Mouse (Mus musculus): ENCODE data around the gene Adamtsl3. TPM values are rescaled to one million over a fixed set of nuclear protein-coding genes. Genes with fewer than 3 reads are reported as not detected.

Gene Adamtsl3
- polyA plus RNA-seq, 1 experiment from 2014 or later: 0.31 TPM

- Histone ChIP-seq H3K9me3 (replicated peaks; ENCODE audit: control insufficient read depth, low read length) (no peaks in the 10 kb centered on the region), H3K27ac (replicated peaks; ENCODE audit: low read depth, low read length) (no peak overlapping the region), H3K27me3 (ENCODE audit: control insufficient read depth, insufficient read depth, low read length) (no peaks in the 10 kb centered on the region), H3K36me3 (replicated peaks; ENCODE audit: control insufficient read depth, insufficient read depth, low read depth, low read length) (no peaks in the 10 kb centered on the region), H3K4me1 (ENCODE audit: control insufficient read depth, insufficient read depth, low read length) (no peaks in the 10 kb centered on the region), H3K4me2 (ENCODE audit: low read depth, low read length) (no peak overlapping the region), H3K4me3 (ENCODE audit: low read depth, low read length) (no peak overlapping the region), H3K9ac (replicated peaks; ENCODE audit: low read length) (no peak overlapping the region)
- DNase-seq (ENCODE audit: low spot score) (no peak), ATAC-seq (replicated peaks; ENCODE audit: insufficient number of reproducible peaks, low FRiP score, low TSS enrichment, low read depth) (no peak)
- 73% methylated on average over 7 of the region's 7 CpGs for WGBS
These were observed 44.3 kb downstream of the Adamtsl3 start for GRCm38 (mm10) chr7:82379765-82380164.

GRCm38 (mm10) chr7:82382843-82383535, 47.5 kb downstream of the Adamtsl3 start:
- Histone ChIP-seq H3K4me1 (ENCODE audit: control insufficient read depth, insufficient read depth, low read length) (no peaks in the 10 kb centered on the region), H3K9ac (replicated peaks; ENCODE audit: low read length) (no peak overlapping the region), H3K4me2 (ENCODE audit: low read depth, low read length) (no peak overlapping the region), H3K27ac (replicated peaks; ENCODE audit: low read depth, low read length) (no peak overlapping the region), H3K9me3 (replicated peaks; ENCODE audit: control insufficient read depth, low read length) (no peaks in the 10 kb centered on the region), H3K27me3 (ENCODE audit: control insufficient read depth, insufficient read depth, low read length) (no peaks in the 10 kb centered on the region), H3K4me3 (ENCODE audit: low read depth, low read length) (no peak overlapping the region), H3K36me3 (replicated peaks; ENCODE audit: control insufficient read depth, insufficient read depth, low read depth, low read length) (no peaks in the 10 kb centered on the region)
- ATAC-seq (replicated peaks; ENCODE audit: insufficient number of reproducible peaks, low FRiP score, low TSS enrichment, low read depth) (no peak), DNase-seq (ENCODE audit: low spot score) (no peak)
- WGBS: 62% methylated on average over 4 of the region's 4 CpGs

- WGBS: 45% methylated on average over 3 of the region's 3 CpGs
- Histone ChIP-seq H3K9ac (replicated peaks; ENCODE audit: low read length) (no peak overlapping the region), H3K4me1 (ENCODE audit: control insufficient read depth, insufficient read depth, low read length) (no peaks in the 10 kb centered on the region), H3K9me3 (replicated peaks; ENCODE audit: control insufficient read depth, low read length) (no peaks in the 10 kb centered on the region), H3K4me2 (ENCODE audit: low read depth, low read length) (no peak overlapping the region), H3K4me3 (ENCODE audit: low read depth, low read length) (no peak overlapping the region), H3K27me3 (ENCODE audit: control insufficient read depth, insufficient read depth, low read length) (no peaks in the 10 kb centered on the region), H3K27ac (replicated peaks; ENCODE audit: low read depth, low read length) (no peak overlapping the region), H3K36me3 (replicated peaks; ENCODE audit: control insufficient read depth, insufficient read depth, low read depth, low read length) (no peaks in the 10 kb centered on the region)
- no peak for DNase-seq (ENCODE audit: low spot score)
- no peak for ATAC-seq (replicated peaks; ENCODE audit: insufficient number of reproducible peaks, low FRiP score, low TSS enrichment, low read depth)
These were observed 48.0 kb downstream of the Adamtsl3 start for GRCm38 (mm10) chr7:82383536-82383848.

- DNase-seq (ENCODE audit: low spot score): no peak
- H3K36me3 ChIP-seq (replicated peaks; ENCODE audit: control insufficient read depth, insufficient read depth, low read depth, low read length): no peaks in the 10 kb centered on the region
- ATAC-seq (replicated peaks; ENCODE audit: insufficient number of reproducible peaks, low FRiP score, low TSS enrichment, low read depth): no peak
- H3K27ac ChIP-seq (replicated peaks; ENCODE audit: low read depth, low read length): no peak overlapping the region
- H3K9ac ChIP-seq (replicated peaks; ENCODE audit: low read length): no peak overlapping the region
- H3K9me3 ChIP-seq (replicated peaks; ENCODE audit: control insufficient read depth, low read length): no peaks in the 10 kb centered on the region
- H3K4me1 ChIP-seq (ENCODE audit: control insufficient read depth, insufficient read depth, low read length): no peaks in the 10 kb centered on the region
- no peak overlapping the region for H3K4me3 ChIP-seq (ENCODE audit: low read depth, low read length)
- 93% methylated on average over 3 of the region's 3 CpGs for WGBS
- no peaks in the 10 kb centered on the region for H3K27me3 ChIP-seq (ENCODE audit: control insufficient read depth, insufficient read depth, low read length)
- no peak overlapping the region for H3K4me2 ChIP-seq (ENCODE audit: low read depth, low read length)
These were observed 51.6 kb downstream of the Adamtsl3 start for GRCm38 (mm10) chr7:82387121-82387520.

GRCm38 (mm10) chr7:82394435-82395186, 59.1 kb downstream of the Adamtsl3 start:
- H3K27me3 ChIP-seq (ENCODE audit: control insufficient read depth, insufficient read depth, low read length): no peaks in the 10 kb centered on the region
- DNase-seq (ENCODE audit: low spot score): no peak
- H3K36me3 ChIP-seq (replicated peaks; ENCODE audit: control insufficient read depth, insufficient read depth, low read depth, low read length): no peaks in the 10 kb centered on the region
- no peaks in the 10 kb centered on the region for H3K4me1 ChIP-seq (ENCODE audit: control insufficient read depth, insufficient read depth, low read length)
- WGBS: 66% methylated on average over 6 of the region's 6 CpGs
- no peak overlapping the region for H3K4me2 ChIP-seq (ENCODE audit: low read depth, low read length)
- H3K9me3 ChIP-seq (replicated peaks; ENCODE audit: control insufficient read depth, low read length): no peaks in the 10 kb centered on the region
- H3K27ac ChIP-seq (replicated peaks; ENCODE audit: low read depth, low read length): no peak overlapping the region
- no peak overlapping the region for H3K4me3 ChIP-seq (ENCODE audit: low read depth, low read length)
- no peak overlapping the region for H3K9ac ChIP-seq (replicated peaks; ENCODE audit: low read length)
- ATAC-seq (replicated peaks; ENCODE audit: insufficient number of reproducible peaks, low FRiP score, low TSS enrichment, low read depth): no peak

- Histone ChIP-seq H3K36me3 (replicated peaks; ENCODE audit: control insufficient read depth, insufficient read depth, low read depth, low read length) (no peaks in the 10 kb centered on the region), H3K4me1 (ENCODE audit: control insufficient read depth, insufficient read depth, low read length) (no peaks in the 10 kb centered on the region), H3K9me3 (replicated peaks; ENCODE audit: control insufficient read depth, low read length) (no peaks in the 10 kb centered on the region), H3K9ac (replicated peaks; ENCODE audit: low read length) (no peak overlapping the region), H3K27ac (replicated peaks; ENCODE audit: low read depth, low read length) (no peak overlapping the region), H3K27me3 (ENCODE audit: control insufficient read depth, insufficient read depth, low read length) (no peaks in the 10 kb centered on the region), H3K4me2 (ENCODE audit: low read depth, low read length) (no peak overlapping the region), H3K4me3 (ENCODE audit: low read depth, low read length) (no peak overlapping the region)
- no peak for ATAC-seq (replicated peaks; ENCODE audit: insufficient number of reproducible peaks, low FRiP score, low TSS enrichment, low read depth)
- DNase-seq (ENCODE audit: low spot score): no peak
- WGBS: 91% methylated on average over 12 of the region's 12 CpGs
These were observed 59.7 kb downstream of the Adamtsl3 start for GRCm38 (mm10) chr7:82395239-82395638.

- Histone ChIP-seq H3K27me3 (ENCODE audit: control insufficient read depth, insufficient read depth, low read length) (no peaks in the 10 kb centered on the region), H3K27ac (replicated peaks; ENCODE audit: low read depth, low read length) (no peak overlapping the region), H3K36me3 (replicated peaks; ENCODE audit: control insufficient read depth, insufficient read depth, low read depth, low read length) (no peaks in the 10 kb centered on the region), H3K4me1 (ENCODE audit: control insufficient read depth, insufficient read depth, low read length) (no peaks in the 10 kb centered on the region), H3K4me3 (ENCODE audit: low read depth, low read length) (no peak overlapping the region), H3K9me3 (replicated peaks; ENCODE audit: control insufficient read depth, low read length) (no peaks in the 10 kb centered on the region), H3K4me2 (ENCODE audit: low read depth, low read length) (no peak overlapping the region), H3K9ac (replicated peaks; ENCODE audit: low read length) (no peak overlapping the region)
- DNase-seq (ENCODE audit: low spot score) (no peak), ATAC-seq (replicated peaks; ENCODE audit: insufficient number of reproducible peaks, low FRiP score, low TSS enrichment, low read depth) (no peak)
- 77% methylated on average over 6 of the region's 6 CpGs for WGBS
These were observed 60.4 kb downstream of the Adamtsl3 start for GRCm38 (mm10) chr7:82395751-82396512.

- no peaks in the 10 kb centered on the region for H3K27me3 ChIP-seq (ENCODE audit: control insufficient read depth, insufficient read depth, low read length)
- ATAC-seq (replicated peaks; ENCODE audit: insufficient number of reproducible peaks, low FRiP score, low TSS enrichment, low read depth): no peak
- no peaks in the 10 kb centered on the region for H3K4me1 ChIP-seq (ENCODE audit: control insufficient read depth, insufficient read depth, low read length)
- 30% methylated on average over 4 of the region's 5 CpGs for WGBS
- no peak overlapping the region for H3K9ac ChIP-seq (replicated peaks; ENCODE audit: low read length)
- no peaks in the 10 kb centered on the region for H3K36me3 ChIP-seq (replicated peaks; ENCODE audit: control insufficient read depth, insufficient read depth, low read depth, low read length)
- no peak overlapping the region for H3K27ac ChIP-seq (replicated peaks; ENCODE audit: low read depth, low read length)
- no peak for DNase-seq (ENCODE audit: low spot score)
- no peak overlapping the region for H3K4me3 ChIP-seq (ENCODE audit: low read depth, low read length)
- H3K4me2 ChIP-seq (ENCODE audit: low read depth, low read length): no peak overlapping the region
- H3K9me3 ChIP-seq (replicated peaks; ENCODE audit: control insufficient read depth, low read length): no peaks in the 10 kb centered on the region
These were observed 61.4 kb downstream of the Adamtsl3 start for GRCm38 (mm10) chr7:82396869-82397268.
